Mouse (Mus musculus) stomach, embryonic 15.5 days (tissue): Measurements from ENCODE around the gene Th. TPM values are rescaled to one million over a fixed set of nuclear protein-coding genes. Genes with fewer than 3 reads are reported as not detected.

Source experiments
- ATAC-seq: fragments of 200-750 bp; cut with Nextera tagmentation; 2 replicates; pipeline ENCODE4 v1.8.0; 2017; ENCODE audit warnings: low read depth, moderate number of reproducible peaks, moderate TSS enrichment; ENCODE audit not compliant: insufficient read depth, low FRiP score
- H3K27ac ChIP-seq: fragments of 300-500 bp; sonication (generic); 2 replicates; pipeline ENCODE4 v1.5.1; 2015; ENCODE audit warnings: mild to moderate bottlenecking, inconsistent platforms
- H3K27me3 ChIP-seq: fragments of 300-500 bp; sonication (generic); replicated peaks from 2 replicates; pipeline ENCODE4 v1.6.1; 2015; ENCODE audit warnings: inconsistent platforms
- H3K36me3 ChIP-seq: fragments of 300-500 bp; sonication (generic); 2 replicates; pipeline ENCODE4 v1.6.1; 2015; ENCODE audit warnings: inconsistent platforms
- H3K4me1 ChIP-seq: fragments of 300-500 bp; sonication (generic); 2 replicates; pipeline ENCODE4 v1.6.1; 2015; ENCODE audit warnings: inconsistent platforms
- H3K4me2 ChIP-seq: fragments of 300-500 bp; sonication (generic); 2 replicates; pipeline ENCODE4 v1.6.1; 2015; ENCODE audit warnings: mild to moderate bottlenecking, inconsistent platforms
- H3K4me3 ChIP-seq: fragments of 300-500 bp; sonication (generic); replicated peaks from 2 replicates; pipeline ENCODE4 v1.5.1; 2015; ENCODE audit warnings: inconsistent platforms
- H3K9ac ChIP-seq: fragments of 300-500 bp; sonication (generic); 2 replicates; pipeline ENCODE4 v1.6.1; 2015; ENCODE audit warnings: inconsistent platforms
- H3K9me3 ChIP-seq: fragments of 300-500 bp; sonication (generic); 2 replicates; pipeline ENCODE4 v1.6.1; 2016; ENCODE audit warnings: inconsistent platforms
- WGBS: fragments of 180-500 bp; shearing (Covaris S2); methylation state at CpG from one replicate; pipeline ENCODE4 v1.1.7; 2015; 5-methylcytosine and 5-hydroxymethylcytosine counted together
- polyA plus RNA-seq: library from polyadenylated mRNA; unstranded; fragments of >200 nt; fragmentation: Nextera tagmentation; extraction: Ambion mirVana; gene quantifications from 2 replicates; pipeline ENCODE4 v1.2.1, GENCODE M21; 2015

The Th gene
- polyA plus RNA-seq, 1 experiment from 2014 or later, result 5.7 TPM

GRCm38 (mm10) chr7:142899872-142900271, 31.1 kb downstream of the Th start:
- no peak overlapping the region for H3K4me3 ChIP-seq
- peaks cover 5% of the 10 kb centered on the region; the same call in 1 of the 2 replicates for H3K4me1 ChIP-seq
- no peak; the same call in 1 of the 2 replicates for ATAC-seq
- peaks cover 8% of the 10 kb centered on the region; the same call in 1 of the 2 replicates for H3K27me3 ChIP-seq
- no peaks in the 10 kb centered on the region for H3K9me3 ChIP-seq
- no peak overlapping the region for H3K27ac ChIP-seq
- 71% methylated on average over 19 of the region's 19 CpGs for WGBS
- H3K4me2 ChIP-seq, result no peak overlapping the region
- H3K9ac ChIP-seq, result no peak overlapping the region
- H3K36me3 ChIP-seq, result no peaks in the 10 kb centered on the region

- H3K4me3 ChIP-seq, result no peak overlapping the region
- no peaks in the 10 kb centered on the region for H3K9me3 ChIP-seq
- no peak overlapping the region for H3K4me2 ChIP-seq
- peaks cover 8% of the 10 kb centered on the region; the same call in 1 of the 2 replicates for H3K27me3 ChIP-seq
- H3K27ac ChIP-seq, result no peak overlapping the region
- WGBS, result 32% methylated on average over 1 of the region's 1 CpGs
- ATAC-seq, result no peak
- H3K4me1 ChIP-seq, result peaks cover 5% of the 10 kb centered on the region; the same call in 1 of the 2 replicates
- H3K9ac ChIP-seq, result no peak overlapping the region
- H3K36me3 ChIP-seq, result no peaks in the 10 kb centered on the region
Observed at GRCm38 (mm10) chr7:142897471-142897870, 33.5 kb downstream of the Th start.

GRCm38 (mm10) chr7:142895901-142896665, 34.8 kb downstream of the Th start:
- Histone ChIP-seq H3K27ac (no peak overlapping the region), H3K4me3 (no peak overlapping the region), H3K27me3 (peaks cover 8% of the 10 kb centered on the region; the same call in 1 of the 2 replicates), H3K9me3 (no peaks in the 10 kb centered on the region), H3K36me3 (no peaks in the 10 kb centered on the region), H3K9ac (no peak overlapping the region), H3K4me2 (no peak overlapping the region), H3K4me1 (peaks cover 5% of the 10 kb centered on the region; the same call in 1 of the 2 replicates)
- 73% methylated on average over 10 of the region's 10 CpGs for WGBS
- no peak for ATAC-seq

GRCm38 (mm10) chr7:142895223-142895840, 35.6 kb downstream of the Th start:
- H3K9ac ChIP-seq, result no peak overlapping the region
- no peak for ATAC-seq
- H3K36me3 ChIP-seq, result no peaks in the 10 kb centered on the region
- H3K4me3 ChIP-seq, result no peak overlapping the region
- H3K27me3 ChIP-seq, result peaks cover 8% of the 10 kb centered on the region; the same call in 1 of the 2 replicates
- no peak overlapping the region for H3K27ac ChIP-seq
- 74% methylated on average over 18 of the region's 18 CpGs for WGBS
- 0 out of 2 replicates have a peak, but pooled peaks cover 5% of the 10 kb centered on the region for H3K4me1 ChIP-seq
- H3K9me3 ChIP-seq, result no peaks in the 10 kb centered on the region
- H3K4me2 ChIP-seq, result no peak overlapping the region

GRCm38 (mm10) chr7:142894669-142895068, 36.3 kb downstream of the Th start:
- Histone ChIP-seq H3K4me2 (no peak overlapping the region), H3K27me3 (peaks cover 4% of the 10 kb centered on the region; the same call in 1 of the 2 replicates), H3K4me3 (no peak overlapping the region), H3K4me1 (0 out of 2 replicates have a peak, but pooled peaks cover 5% of the 10 kb centered on the region), H3K36me3 (no peaks in the 10 kb centered on the region), H3K9ac (no peak overlapping the region), H3K27ac (no peak overlapping the region), H3K9me3 (no peaks in the 10 kb centered on the region)
- 0 out of 2 replicates have a peak, but pooled peaks have one; percentile 57 for ATAC-seq
- WGBS, result 2% methylated on average over 3 of the region's 3 CpGs

- 60% methylated on average over 12 of the region's 12 CpGs for WGBS
- ATAC-seq, result peak; percentile 8; the same call in 1 of the 2 replicates
- no peak overlapping the region for H3K9ac ChIP-seq
Observed at GRCm38 (mm10) chr7:142893721-142894639, 36.9 kb downstream of the Th start.

GRCm38 (mm10) chr7:142893296-142893695, 37.6 kb downstream of the Th start:
- Histone ChIP-seq H3K27me3 (no peaks in the 10 kb centered on the region), H3K36me3 (no peaks in the 10 kb centered on the region), H3K4me3 (no peak overlapping the region), H3K4me1 (0 out of 2 replicates have a peak, but pooled peaks cover 5% of the 10 kb centered on the region), H3K9me3 (no peaks in the 10 kb centered on the region), H3K27ac (no peak overlapping the region), H3K4me2 (no peak overlapping the region), H3K9ac (no peak overlapping the region)
- no peak for ATAC-seq
- 72% methylated on average over 6 of the region's 6 CpGs for WGBS

More at GRCm38 (mm10) chr7:142893721-142894639, 36.9 kb downstream of the Th start:
- Histone ChIP-seq H3K4me2 (no peak overlapping the region), H3K4me3 (no peak overlapping the region), H3K36me3 (no peaks in the 10 kb centered on the region), H3K9me3 (no peaks in the 10 kb centered on the region), H3K27ac (no peak overlapping the region), H3K4me1 (0 out of 2 replicates have a peak, but pooled peaks cover 5% of the 10 kb centered on the region), H3K27me3 (no peaks in the 10 kb centered on the region)

- no peaks in the 10 kb centered on the region for H3K27me3 ChIP-seq
- no peaks in the 10 kb centered on the region for H3K9me3 ChIP-seq
- no peaks in the 10 kb centered on the region for H3K36me3 ChIP-seq
- H3K4me2 ChIP-seq, result no peak overlapping the region
- H3K4me1 ChIP-seq, result no peaks in the 10 kb centered on the region
- no peak overlapping the region for H3K9ac ChIP-seq
- no peak overlapping the region for H3K27ac ChIP-seq
- ATAC-seq, result no peak
- WGBS, result 2% methylated on average over 4 of the region's 4 CpGs
- no peak overlapping the region for H3K4me3 ChIP-seq
Observed at GRCm38 (mm10) chr7:142869419-142870163, 61.3 kb downstream of the Th start.

- 11% methylated on average over 6 of the region's 6 CpGs for WGBS
- no peak for ATAC-seq
- no peaks in the 10 kb centered on the region for H3K9me3 ChIP-seq
Observed at GRCm38 (mm10) chr7:142850681-142851080, 80.2 kb downstream of the Th start.

More at GRCm38 (mm10) chr7:142850681-142851080, 80.2 kb downstream of the Th start:
- Histone ChIP-seq H3K4me2 (no peak overlapping the region), H3K27ac (no peak overlapping the region), H3K9ac (no peak overlapping the region), H3K4me3 (no peak overlapping the region), H3K36me3 (no peaks in the 10 kb centered on the region), H3K4me1 (no peaks in the 10 kb centered on the region), H3K27me3 (no peaks in the 10 kb centered on the region)
